In genomic region chr10:75051364-75052074, GRCm38 (mm10) we compare ENCODE assay signal across 22 mouse cellular contexts. TPM values are rescaled to one million over a fixed set of nuclear protein-coding genes. Genes with fewer than 3 reads are reported as not detected.
"Had no signal": no experiment of that assay in that cellular context is flagged by ENCODE, and none has a peak within 500 bp of the region (broad histone marks: within the 10 kb centered on the region; RNA-seq: fewer than 3 reads in every experiment).

No protein-coding gene starts in this region.

- H3K27me3 ChIP-seq: limb, embryonic 12.5 days; limb, embryonic 15.5 days; lung, embryonic 15.5 days; midbrain, embryonic 13.5 days had no signal

- H3K4me3 ChIP-seq: limb, embryonic 12.5 days; limb, embryonic 15.5 days; lung, embryonic 15.5 days; megakaryocyte, embryonic 14.5 days; midbrain, embryonic 10.5 days; midbrain, embryonic 13.5 days had no signal

- H3K4me2 ChIP-seq: limb, embryonic 12.5 days; limb, embryonic 15.5 days; lung, embryonic 15.5 days; midbrain, embryonic 13.5 days had no signal

- DNase-seq: kidney, adult 8-10 months; kidney, postnatal 10 days; kidney, postnatal 4 days; left cerebral cortex, postnatal 4 days; lung, adult 18-20 months; lung, postnatal 10 days; lung, postnatal 36 days; thymus, adult 18-20 months; thymus, postnatal 14 days; thymus, postnatal 4 days had no signal

- H3K27ac ChIP-seq: limb, embryonic 12.5 days; limb, embryonic 15.5 days; liver, embryonic 14.5 days; lung, embryonic 15.5 days; midbrain, embryonic 13.5 days had no signal

- H3K9ac ChIP-seq: limb, embryonic 12.5 days; limb, embryonic 15.5 days; liver, embryonic 14.5 days; lung, embryonic 15.5 days; midbrain, embryonic 13.5 days had no signal

- H3K4me1 ChIP-seq: limb, embryonic 12.5 days; lung, embryonic 15.5 days had no signal

- ATAC-seq: midbrain, embryonic 13.5 days; midbrain, embryonic 16.5 days had no signal

- H3K36me3 ChIP-seq: lung, embryonic 15.5 days; midbrain, embryonic 13.5 days had no signal

- H3K9me3 ChIP-seq: limb, embryonic 12.5 days; limb, embryonic 15.5 days; lung, embryonic 15.5 days; midbrain, embryonic 10.5 days; midbrain, embryonic 13.5 days had no signal

RNA-seq across cellular contexts. Expression of gene Rsph14, which starts 19.1 kb away (rescaled TPM):
- polyA plus RNA-seq: limb, embryonic 12.5 days; limb, embryonic 15.5 days; liver, embryonic 14.5 days; midbrain, embryonic 10.5 days; neural tube, embryonic 11.5 days; small intestine, adult 2 months; spleen, adult 2 months; stomach, embryonic 16.5 days had no signal
